Mouse (Mus musculus) embryo, embryonic 11.5 days (tissue): ENCODE results near the gene Blvrb.

Experiments used
- DNase-seq: peaks from one replicate; pipeline ENCODE4 v3.0.0-alpha.2; 2012; ENCODE audit warnings: low read depth, low spot score

Blvrb gene

DNA sequence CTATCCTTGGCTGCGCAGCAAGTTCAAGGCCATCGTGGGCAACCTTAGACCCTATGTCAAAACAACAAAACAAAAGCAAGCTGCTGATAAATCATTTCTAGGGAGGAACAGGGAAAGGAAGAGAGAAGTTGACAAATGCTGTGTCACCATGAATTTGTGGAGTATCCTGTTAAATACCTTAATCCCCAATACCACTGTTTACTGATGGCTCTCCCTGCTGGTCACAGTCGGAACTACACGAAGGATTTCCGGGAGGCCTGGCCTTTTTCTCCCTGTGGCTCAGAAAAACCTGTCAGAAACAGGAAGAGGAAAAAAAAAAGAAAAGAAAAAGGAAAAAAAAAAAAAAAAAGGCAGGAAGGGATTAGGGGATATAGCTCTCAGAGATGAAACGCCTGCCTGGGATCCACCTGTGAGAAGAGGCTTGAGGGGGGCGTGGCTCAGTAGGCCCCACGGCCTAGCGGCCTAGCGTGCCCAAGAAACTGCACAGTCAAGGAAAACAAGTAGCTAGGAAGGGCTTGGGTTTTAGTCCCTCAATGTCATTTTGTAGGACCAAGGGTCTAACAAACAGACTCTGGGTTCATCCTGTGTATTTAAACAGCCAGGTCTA lies 1.6 kb downstream of the Blvrb start:
- no peak for DNase-seq

DNA sequence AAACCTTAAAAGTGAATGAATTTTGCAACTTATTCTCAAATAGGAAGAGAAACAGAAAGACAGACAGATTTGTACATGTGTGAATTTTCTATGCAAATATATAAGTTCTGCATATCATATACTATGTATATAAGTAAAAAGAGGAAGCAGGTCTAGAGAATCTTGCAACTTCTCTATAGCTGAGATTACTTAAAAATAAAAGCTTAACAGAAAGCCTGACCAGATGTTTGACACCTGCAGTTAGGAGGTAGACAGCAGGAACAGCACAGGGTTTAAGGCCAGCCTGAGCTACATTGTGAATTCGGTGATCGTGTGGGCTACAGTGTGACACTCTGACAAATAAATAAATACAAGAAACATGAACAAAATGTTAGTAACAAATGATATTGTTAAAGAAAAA lies 3.6 kb downstream of the Blvrb start:
- no peak for DNase-seq

DNA sequence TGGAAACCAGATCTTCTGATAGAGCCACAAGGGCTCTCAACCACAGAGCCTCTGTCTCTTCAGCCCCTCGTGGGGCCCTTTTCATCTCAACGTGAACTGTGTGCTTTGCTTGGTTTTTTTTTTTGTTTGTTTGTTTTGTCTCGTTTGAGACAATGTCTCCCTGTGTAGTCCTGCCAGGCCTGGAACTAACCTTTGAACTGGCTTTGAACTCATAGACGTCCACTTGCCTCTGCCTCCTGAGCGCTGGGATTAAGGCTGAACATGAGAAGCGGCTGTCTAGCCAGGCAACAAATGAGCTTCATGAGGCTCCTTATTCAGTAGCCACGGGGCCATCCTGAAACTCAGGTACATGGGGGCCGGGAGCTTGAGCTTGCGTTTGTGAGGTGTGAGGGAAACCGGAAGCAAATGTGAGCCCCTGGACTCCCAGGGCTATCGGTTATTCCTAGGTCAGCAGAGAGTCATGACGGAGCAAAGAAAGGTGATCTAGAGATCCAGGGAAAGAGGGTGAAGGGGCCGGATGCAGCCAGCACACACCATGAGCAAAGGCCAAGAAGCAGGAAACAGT lies 4.5 kb downstream of the Blvrb start:
- DNase-seq, result no peak

DNA sequence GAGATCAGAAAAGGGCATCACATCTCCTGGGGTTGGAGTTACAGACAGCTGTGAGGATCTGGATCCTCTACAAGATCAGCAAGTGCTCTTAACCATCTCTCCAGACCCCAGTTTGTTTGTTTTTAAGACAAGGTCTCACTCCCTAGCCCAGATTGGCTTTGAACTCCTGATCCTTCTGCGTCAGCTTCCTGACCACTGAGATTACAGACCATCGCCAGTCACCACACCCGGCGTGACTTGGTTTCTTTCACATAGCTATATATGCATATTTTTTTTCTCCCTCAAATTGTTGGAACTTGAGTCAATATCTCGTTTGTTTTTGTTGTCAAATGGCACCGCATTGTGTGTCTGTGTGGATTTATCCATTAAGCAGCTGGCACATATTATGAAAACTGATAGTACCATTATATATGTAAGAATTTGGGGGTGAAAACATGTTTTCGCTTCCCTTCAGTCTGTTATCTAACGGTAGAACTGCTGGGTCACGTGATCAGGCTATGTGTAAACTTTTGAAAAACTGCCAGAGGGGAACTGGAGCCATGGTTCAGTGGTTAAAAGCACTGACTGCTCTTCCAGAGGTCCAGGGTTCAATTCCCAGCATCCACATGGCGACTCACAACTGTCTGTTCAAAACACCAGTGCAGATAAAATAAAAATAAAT lies 6.8 kb downstream of the Blvrb start:
- no peak for DNase-seq

DNA sequence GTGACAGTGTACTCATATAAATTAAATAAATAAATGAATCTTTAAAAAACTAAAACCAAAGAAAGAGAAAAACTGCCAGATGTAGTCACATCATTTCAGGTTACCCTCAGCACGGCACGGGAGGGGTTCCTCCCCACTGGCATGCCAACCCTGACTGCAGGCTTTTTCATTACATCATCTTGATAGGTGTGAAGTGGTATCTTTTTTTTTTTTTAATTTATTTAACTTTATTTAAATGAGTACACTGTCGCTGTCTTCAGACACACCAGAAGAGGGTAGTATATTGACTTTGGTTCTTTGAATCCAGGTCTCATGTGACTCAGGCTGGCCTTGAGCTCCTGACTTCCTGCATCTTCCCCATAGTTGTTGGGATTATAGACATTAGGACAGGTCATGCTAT lies 7.5 kb downstream of the Blvrb start:
- no peak for DNase-seq

DNA sequence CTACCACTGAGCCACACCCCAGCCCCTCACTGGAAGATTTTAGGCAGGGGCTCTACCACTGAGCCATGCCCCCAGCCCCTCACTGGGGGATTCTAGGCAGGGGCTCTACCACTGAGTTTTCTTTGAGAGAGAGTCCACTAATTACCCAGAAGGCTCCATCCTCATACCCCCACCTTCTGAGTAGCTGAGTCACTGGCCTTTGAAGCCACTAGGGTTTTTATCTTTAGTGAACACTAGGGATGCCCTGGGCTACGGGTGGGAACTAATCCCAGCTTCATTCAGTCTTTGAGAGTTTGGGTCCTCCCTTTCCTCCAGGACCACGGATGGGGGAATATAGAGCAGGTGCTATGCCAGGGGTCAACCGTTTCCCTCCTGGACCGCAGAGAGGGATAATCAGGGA lies 10.8 kb downstream of the Blvrb start:
- DNase-seq, result no peak

DNA sequence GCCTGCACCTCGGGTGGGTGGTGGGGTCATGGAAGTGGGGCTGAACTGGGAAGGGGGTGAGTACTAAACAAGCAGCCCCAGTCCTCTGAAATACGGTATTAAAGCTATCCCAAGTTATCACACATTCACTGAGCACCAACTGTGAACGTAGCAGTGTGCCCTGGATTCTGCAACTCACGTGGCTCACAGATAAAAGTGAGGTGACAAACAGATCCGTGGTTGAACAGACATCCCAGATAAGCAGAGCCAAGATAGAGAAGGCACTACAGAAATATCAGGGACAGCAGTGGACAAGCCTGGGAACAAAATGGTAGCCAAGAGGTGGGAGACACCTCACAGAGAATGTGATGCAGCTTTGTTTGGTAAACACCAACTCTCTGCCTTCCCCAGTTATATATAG lies 11.9 kb downstream of the Blvrb start:
- no peak for DNase-seq

DNA sequence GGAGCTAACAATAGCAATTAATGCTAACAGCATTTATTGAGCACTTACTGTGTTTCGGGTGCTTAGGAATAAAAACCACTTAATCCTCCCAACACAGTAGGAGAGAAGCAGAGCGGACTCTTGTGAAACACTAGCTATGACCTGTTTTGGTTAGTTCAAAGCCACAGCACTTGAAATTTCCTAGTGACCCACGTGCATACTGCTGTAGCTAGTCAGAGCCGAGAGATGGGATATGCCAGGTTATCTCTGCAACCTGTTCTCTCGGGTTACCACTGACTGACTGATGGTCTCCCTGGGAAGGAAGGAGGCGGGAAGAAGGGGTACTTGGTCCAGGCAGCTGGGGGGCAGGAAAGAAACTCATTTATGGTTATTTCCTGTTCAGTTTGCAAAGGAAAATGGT lies 12.7 kb downstream of the Blvrb start:
- DNase-seq, result no peak

DNA sequence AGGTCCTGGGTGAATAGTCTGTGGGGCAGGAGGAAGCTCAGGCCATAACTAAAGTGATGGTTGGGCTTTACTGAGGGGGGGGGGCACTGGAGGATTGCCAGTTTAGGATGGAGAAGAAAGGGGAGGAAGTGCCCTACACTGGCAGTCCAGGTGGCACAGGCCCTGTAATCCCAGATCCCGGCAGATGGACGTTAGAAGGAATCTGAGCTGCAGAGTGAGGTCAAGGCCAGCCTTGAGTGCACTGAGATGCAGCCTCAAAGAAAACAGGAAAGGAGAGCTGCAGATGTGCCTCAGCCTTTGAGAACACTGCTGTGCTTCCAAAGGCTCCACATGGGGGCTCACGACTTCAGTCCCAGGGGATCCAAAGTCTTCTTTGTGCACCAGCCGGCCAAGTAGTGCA lies 19.9 kb downstream of the Blvrb start:
- DNase-seq, result no peak

DNA sequence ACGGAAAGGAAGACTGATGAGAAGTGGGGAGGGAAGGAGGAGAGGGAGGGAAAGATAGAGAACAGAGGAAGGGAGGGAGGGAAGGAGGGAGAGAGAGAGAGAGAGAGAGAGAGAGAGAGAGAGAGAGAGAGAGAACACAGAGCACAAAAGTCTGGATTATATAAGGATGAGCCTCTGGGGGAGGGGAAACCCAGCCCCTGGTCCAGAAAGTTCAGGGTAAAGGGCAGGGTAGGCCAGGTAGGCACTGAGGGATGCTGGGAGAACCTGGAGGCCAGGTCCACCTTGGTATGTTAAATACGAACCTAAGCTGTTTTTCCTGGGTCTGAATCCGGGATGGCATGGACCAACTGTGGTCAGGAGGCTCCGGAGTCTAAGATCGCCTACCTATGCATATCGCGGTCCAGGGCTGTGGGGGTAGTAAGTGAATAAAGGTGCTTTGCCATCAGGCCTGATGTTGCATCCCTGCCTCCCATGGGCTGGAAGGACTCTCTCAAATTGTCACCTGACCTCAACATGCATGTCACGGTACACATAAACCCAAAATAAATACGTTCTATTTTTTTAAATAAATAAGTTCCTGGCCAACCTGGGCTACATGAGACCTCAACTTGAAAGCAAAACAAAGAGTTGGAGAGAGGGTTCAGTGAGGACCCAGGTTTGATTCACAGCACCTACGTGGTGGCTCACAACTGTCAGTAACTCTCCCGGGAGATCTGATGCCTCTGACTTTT lies 23.8 kb downstream of the Blvrb start:
- DNase-seq, result no peak

DNA sequence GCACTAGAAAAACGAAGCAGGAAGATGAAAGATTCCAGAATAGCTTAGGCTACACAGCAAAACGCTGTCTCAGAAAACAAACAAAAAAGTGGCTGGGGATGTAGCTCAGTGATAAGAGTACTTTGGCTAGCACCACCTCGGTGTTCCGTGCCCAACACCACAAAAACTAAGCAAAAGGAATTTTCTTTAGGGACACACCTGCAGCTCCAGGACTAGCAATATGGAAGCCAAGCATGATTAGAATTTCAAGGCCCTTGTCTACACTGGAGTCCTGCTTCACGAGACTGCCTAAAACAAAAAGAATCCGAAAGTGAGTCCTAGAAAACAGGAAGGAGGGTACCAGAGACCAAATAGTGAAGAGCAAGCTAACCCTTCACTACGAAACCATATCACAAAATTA lies 24.8 kb downstream of the Blvrb start:
- no peak for DNase-seq

DNA sequence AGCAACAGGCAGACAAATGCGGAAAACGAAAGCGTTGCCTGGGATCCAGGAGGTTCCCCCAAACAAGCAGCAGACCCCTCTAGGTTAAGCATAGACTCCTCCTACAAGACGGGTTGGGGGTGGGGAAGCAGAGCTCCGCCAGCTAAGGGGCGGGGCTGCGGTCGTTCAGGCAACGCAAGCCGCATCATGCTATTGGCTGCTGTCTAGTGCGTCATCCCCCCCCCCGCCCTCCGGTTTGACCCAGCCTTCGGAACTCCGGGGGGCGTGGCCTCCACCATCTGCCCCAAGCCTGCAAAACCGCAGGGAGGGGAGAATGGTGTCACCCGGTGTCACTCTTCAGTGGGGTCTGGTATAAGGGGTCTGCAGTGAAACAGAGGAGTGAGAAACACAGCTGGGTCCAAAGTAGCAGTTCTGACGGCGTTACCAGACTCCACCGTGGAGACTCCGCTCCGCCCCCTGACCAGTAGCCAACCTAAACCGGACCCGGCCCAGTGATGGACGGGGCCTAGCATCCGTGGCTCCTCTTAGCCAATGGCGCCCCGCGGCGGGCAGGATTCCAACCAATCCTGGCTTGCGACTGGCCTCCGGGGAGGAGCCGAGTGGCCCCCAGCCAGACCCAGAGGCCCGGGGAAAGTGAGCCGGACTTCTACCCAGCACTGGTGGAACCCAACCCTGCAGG lies 25.5 kb downstream of the Blvrb start, which contains the start of gene Sertad3:
Gene Sertad3, plus strand, starts transcription at position 613 of the 679 bp plus-strand sequence.
- DNase-seq, result peak; percentile 94

DNA sequence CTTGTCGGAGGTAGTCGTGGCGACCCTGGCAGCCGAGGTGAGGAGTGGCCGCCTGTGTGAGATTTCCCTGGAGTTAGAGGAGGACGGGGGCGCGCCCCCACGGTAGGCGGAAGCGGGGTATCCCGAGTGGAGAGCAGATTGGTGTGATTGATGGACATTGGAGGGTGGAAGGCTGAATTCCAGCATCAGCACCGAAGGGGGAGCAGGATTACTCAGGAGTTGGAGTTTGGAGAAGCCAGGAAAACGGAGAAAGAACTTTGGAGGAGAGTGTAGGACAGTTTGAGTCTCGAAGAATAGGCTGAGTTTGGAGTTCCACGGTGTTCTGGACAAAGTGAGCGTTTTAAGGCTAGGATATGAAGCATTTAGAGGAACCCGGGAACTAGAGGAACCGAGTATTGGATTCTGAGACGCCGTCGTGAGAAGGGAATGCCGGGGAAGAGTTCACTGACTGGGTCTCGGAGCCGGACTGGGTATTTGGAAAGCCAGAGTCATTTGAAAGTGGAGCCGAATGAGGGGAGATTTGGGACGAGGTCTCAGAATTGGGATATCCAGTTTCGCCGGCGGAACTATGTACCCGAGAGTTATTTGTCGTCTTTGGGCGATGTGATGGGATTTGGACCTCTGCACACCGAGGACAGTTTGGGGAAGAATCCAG lies 26.2 kb downstream of the Blvrb start:
- peak; percentile 54 for DNase-seq

DNA sequence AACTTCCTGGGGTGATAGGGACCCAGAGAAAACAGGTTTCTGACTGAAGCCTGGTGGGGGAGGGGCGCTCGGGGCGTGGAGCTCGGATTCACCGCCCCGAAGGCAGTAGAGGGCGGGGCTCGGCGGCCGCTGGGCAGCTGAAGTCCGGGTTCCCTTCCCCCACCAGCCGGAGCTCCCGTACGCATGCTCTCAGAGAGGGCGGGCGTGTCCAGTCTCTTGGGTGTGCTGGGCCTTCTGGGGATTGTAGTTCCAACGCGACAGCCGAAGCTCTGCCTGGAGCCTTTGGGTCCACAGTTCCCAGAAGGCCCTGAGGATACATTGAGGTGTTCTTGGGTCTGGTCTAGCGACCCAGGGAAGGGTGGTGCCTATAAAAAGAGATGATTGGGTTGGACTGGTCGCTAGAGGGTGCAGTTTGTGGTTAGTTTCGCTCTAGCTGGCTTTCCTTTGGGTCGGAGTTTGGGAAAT lies 26.7 kb downstream of the Blvrb start:
- DNase-seq, result peak; percentile 96

DNA sequence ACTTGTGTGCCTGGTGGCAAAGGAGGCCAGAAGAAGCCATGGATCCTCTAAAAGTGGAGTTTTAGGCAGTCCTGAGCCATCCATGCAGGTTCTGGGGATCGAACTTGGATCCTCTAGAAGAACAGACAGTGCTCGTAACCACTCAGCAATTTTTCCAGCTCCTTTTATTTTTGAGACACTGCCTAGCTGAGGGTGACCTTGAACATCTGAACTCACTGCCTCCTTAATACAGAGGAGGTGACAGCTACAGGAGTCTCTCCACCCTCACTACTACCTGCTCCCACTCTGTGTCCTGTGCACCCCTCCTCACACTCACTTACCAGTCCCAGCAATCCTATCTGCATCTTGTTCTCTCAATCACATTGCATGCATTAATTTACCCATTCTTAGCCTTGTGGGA lies 27.8 kb downstream of the Blvrb start:
- DNase-seq, result no peak

DNA sequence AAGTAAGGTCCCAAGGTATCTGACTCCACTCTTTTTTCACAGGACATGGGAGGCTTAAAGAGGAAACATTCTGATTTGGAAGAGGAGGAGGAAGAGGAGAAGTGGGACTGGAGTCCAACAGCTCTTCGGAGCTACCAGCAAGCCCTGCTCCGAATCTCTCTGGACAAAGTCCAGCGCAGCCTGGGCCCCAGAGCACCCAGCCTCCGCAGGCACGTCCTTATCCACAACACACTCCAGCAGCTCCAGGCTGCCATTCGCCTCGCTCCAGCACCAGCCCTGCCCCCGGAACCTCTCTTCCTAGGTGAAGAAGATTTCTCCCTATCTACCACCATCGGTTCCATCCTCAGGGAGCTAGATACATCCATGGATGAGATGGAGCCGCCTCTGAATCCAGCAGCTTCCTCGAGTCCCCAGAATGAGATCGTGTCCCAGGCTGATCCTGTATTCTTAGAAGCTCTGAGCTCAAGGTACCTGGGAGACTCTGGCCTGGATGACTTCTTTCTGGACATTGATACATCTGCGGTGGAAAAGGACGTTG lies 28.4 kb downstream of the Blvrb start:
- no peak for DNase-seq

DNA sequence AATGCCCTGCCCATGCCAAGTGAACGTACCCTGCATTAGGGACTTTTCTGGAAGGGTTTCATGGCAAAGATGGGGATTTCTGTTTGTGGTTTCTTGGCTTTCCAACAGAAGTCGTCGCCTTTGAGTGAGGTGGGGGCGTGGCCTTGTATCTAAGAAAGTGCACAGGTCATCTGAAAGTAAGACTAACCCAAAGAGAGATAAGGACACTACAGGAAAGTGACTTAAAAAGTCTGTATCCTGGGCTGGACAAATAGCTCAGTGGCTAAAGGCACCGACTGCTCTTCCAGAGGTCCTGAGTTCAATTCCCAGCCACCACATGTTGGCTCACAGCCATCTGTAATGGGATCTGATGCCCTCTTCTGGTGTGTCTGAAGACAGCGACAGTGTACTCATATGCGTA lies 30.8 kb downstream of the Blvrb start:
- no peak for DNase-seq

DNA sequence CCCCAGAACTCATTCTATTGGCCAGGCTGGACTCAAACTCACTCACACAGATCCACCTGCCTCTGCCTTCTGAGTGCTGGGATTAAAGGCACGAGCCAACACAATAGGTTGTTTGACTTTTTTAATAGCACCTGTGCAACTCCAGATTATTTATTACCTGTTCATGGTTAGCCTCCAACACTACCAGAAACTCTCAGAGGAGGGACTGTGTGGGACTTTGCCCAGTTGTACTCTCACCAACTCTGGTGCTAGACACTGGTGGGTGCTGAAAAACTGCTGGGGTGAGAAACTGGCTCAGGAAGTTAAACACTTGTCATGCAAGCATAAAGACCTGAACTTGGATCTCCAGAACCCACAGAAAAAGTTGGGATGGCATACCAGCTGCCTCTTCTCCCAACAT lies 32.0 kb downstream of the Blvrb start:
- no peak for DNase-seq

DNA sequence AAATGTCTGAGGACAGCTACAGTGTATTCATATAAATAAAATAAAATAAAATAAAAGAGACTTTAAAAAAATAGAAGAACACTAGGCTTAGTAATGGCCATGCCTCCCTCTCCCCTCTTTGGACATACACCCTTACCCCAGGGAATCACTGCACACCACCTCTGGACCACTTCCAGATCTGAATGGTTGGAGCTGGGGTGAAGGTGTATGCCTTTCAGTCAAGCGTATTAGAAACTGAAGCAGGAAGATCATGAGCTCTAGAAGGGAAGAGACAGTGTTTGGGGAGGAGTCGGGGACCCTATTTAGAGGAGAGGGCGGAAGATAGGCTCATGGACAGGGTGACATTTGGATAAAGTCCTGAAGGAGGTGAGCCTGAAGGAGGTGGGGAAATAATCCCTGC lies 32.7 kb downstream of the Blvrb start:
- no peak for DNase-seq

DNA sequence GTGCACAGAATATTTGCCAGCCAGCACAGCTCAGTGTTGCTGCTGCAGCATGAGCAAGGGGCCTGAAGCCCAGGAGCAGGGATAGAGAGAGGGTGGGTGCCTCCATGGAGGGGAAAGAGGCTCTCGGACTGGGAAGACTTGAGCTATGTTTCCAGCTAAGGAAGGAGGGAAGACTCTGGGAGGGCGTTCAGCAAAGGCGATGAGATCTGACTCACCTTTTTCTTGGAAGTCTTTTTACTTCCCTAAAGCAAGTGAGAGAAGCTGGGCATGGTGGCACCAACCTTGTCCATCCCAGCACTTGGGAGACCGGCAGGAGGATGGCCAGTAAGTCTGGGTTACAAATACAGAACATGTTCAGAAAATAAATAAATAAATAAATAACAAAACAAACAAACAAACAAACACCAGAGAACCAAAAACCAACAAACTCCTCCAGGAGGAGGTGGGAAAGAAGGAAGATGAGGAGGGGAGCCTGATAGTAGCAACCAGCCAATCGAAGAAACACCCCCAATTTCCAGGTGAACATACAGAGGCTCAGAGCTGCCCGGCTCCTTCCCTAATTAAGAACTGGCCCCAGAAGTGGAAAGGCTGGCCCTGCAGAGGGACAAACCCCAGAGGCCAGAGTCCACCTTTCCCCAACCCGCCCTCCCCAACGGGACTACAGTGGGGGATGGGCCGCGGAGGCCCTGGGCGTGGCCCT lies 33.3 kb downstream of the Blvrb start:
- no peak for DNase-seq

DNA sequence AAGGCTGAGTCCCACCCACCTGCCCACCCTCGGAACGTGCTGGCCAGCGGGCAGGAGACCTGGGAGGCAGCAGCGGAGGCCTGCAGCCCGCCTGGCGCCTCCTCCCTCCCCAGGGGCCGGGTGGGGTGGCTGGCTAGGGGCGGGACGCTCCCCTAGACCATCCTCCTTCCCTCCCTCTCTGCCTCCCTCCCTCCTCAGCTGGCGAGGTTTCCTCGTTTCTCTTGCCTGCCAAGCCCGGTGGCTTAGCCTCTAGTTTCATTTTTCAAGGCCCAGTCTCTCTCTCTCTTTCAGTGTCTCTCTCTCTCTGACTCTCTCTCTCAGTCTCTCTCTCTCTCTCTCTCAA lies 33.8 kb downstream of the Blvrb start:
- DNase-seq, result peak; percentile 73
